Mouse (Mus musculus): Measurements from ENCODE around the gene Ptgs1. TPM values are rescaled to one million over a fixed set of nuclear protein-coding genes. Genes with fewer than 3 reads are reported as not detected.

Gene Ptgs1
- polyA plus RNA-seq, 1 experiment, result 0.74 TPM

- Histone ChIP-seq H3K4me1 (ENCODE audit: control insufficient read depth, insufficient read depth, low read length) (no peaks in the 10 kb centered on the region; the same call in none of the 2 replicates), H3K27ac (ENCODE audit: control insufficient read depth, insufficient read depth, low read depth, low read length) (no peak overlapping the region), H3K27me3 (ENCODE audit: control insufficient read depth, insufficient read depth, low read length) (no peaks in the 10 kb centered on the region), H3K36me3 (ENCODE audit: control insufficient read depth, insufficient read depth, low read length) (no peaks in the 10 kb centered on the region), H3K4me3 (ENCODE audit: control insufficient read depth, low read depth, low read length) (no peak overlapping the region)
- TF ChIP-seq CTCF (IDR thresholded peaks at IDR 0.05; ENCODE audit: control insufficient read depth, insufficient read depth, insufficient replicate concordance, low read depth, low read length) (no peak), POLR2A (IDR thresholded peaks at IDR 0.05; ENCODE audit: control insufficient read depth, low read depth, low read length) (no peak)
These were observed 33.2 kb upstream of the Ptgs1 start for GRCm38 (mm10) chr2:36197021-36197420.

GRCm38 (mm10) chr2:36197919-36198881 is 32.0 kb upstream of the Ptgs1 start:
- Histone ChIP-seq H3K36me3 (ENCODE audit: control insufficient read depth, insufficient read depth, low read length) (no peaks in the 10 kb centered on the region), H3K4me1 (ENCODE audit: control insufficient read depth, insufficient read depth, low read length) (no peaks in the 10 kb centered on the region; the same call in none of the 2 replicates), H3K27ac (ENCODE audit: control insufficient read depth, insufficient read depth, low read depth, low read length) (no peak overlapping the region), H3K4me3 (ENCODE audit: control insufficient read depth, low read depth, low read length) (no peak overlapping the region), H3K27me3 (ENCODE audit: control insufficient read depth, insufficient read depth, low read length) (no peaks in the 10 kb centered on the region)
- no peak for TF ChIP-seq POLR2A (IDR thresholded peaks at IDR 0.05; ENCODE audit: control insufficient read depth, low read depth, low read length)
- no peak for TF ChIP-seq CTCF (IDR thresholded peaks at IDR 0.05; ENCODE audit: control insufficient read depth, insufficient read depth, insufficient replicate concordance, low read depth, low read length)

- Histone ChIP-seq H3K27me3 (ENCODE audit: control insufficient read depth, insufficient read depth, low read length) (no peaks in the 10 kb centered on the region), H3K27ac (ENCODE audit: control insufficient read depth, insufficient read depth, low read depth, low read length) (no peak overlapping the region), H3K4me1 (ENCODE audit: control insufficient read depth, insufficient read depth, low read length) (peaks cover 3% of the 10 kb centered on the region), H3K36me3 (ENCODE audit: control insufficient read depth, insufficient read depth, low read length) (no peaks in the 10 kb centered on the region), H3K4me3 (ENCODE audit: control insufficient read depth, low read depth, low read length) (no peak overlapping the region)
- TF ChIP-seq POLR2A (IDR thresholded peaks at IDR 0.05; ENCODE audit: control insufficient read depth, low read depth, low read length), result no peak
- TF ChIP-seq CTCF (IDR thresholded peaks at IDR 0.05; ENCODE audit: control insufficient read depth, insufficient read depth, insufficient replicate concordance, low read depth, low read length), result no peak
These were observed 31.4 kb upstream of the Ptgs1 start for GRCm38 (mm10) chr2:36198882-36199262.

GRCm38 (mm10) chr2:36200813-36201212 is 29.4 kb upstream of the Ptgs1 start:
- H3K27ac ChIP-seq (ENCODE audit: control insufficient read depth, insufficient read depth, low read depth, low read length), result no peak overlapping the region
- no peak overlapping the region for H3K4me3 ChIP-seq (ENCODE audit: control insufficient read depth, low read depth, low read length)
- H3K27me3 ChIP-seq (ENCODE audit: control insufficient read depth, insufficient read depth, low read length), result no peaks in the 10 kb centered on the region
- H3K4me1 ChIP-seq (ENCODE audit: control insufficient read depth, insufficient read depth, low read length), result peaks cover 3% of the 10 kb centered on the region
- TF ChIP-seq CTCF (IDR thresholded peaks at IDR 0.05; ENCODE audit: control insufficient read depth, insufficient read depth, insufficient replicate concordance, low read depth, low read length), result no peak
- TF ChIP-seq POLR2A (IDR thresholded peaks at IDR 0.05; ENCODE audit: control insufficient read depth, low read depth, low read length), result no peak
- no peaks in the 10 kb centered on the region for H3K36me3 ChIP-seq (ENCODE audit: control insufficient read depth, insufficient read depth, low read length)

GRCm38 (mm10) chr2:36201756-36202610 is 28.2 kb upstream of the Ptgs1 start:
- Histone ChIP-seq H3K4me3 (ENCODE audit: control insufficient read depth, low read depth, low read length) (no peak overlapping the region), H3K36me3 (ENCODE audit: control insufficient read depth, insufficient read depth, low read length) (no peaks in the 10 kb centered on the region), H3K27me3 (ENCODE audit: control insufficient read depth, insufficient read depth, low read length) (no peaks in the 10 kb centered on the region), H3K27ac (ENCODE audit: control insufficient read depth, insufficient read depth, low read depth, low read length) (no peak overlapping the region), H3K4me1 (ENCODE audit: control insufficient read depth, insufficient read depth, low read length) (peaks cover 3% of the 10 kb centered on the region)
- TF ChIP-seq POLR2A (IDR thresholded peaks at IDR 0.05; ENCODE audit: control insufficient read depth, low read depth, low read length) (no peak), CTCF (IDR thresholded peaks at IDR 0.05; ENCODE audit: control insufficient read depth, insufficient read depth, insufficient replicate concordance, low read depth, low read length) (no peak)

- no peak overlapping the region for H3K27ac ChIP-seq (ENCODE audit: control insufficient read depth, insufficient read depth, low read depth, low read length)
- TF ChIP-seq POLR2A (IDR thresholded peaks at IDR 0.05; ENCODE audit: control insufficient read depth, low read depth, low read length) (no peak), CTCF (IDR thresholded peaks at IDR 0.05; ENCODE audit: control insufficient read depth, insufficient read depth, insufficient replicate concordance, low read depth, low read length) (no peak)
- H3K27me3 ChIP-seq (ENCODE audit: control insufficient read depth, insufficient read depth, low read length), result no peaks in the 10 kb centered on the region
- peaks cover 3% of the 10 kb centered on the region for H3K4me1 ChIP-seq (ENCODE audit: control insufficient read depth, insufficient read depth, low read length)
- no peak overlapping the region for H3K4me3 ChIP-seq (ENCODE audit: control insufficient read depth, low read depth, low read length)
- no peaks in the 10 kb centered on the region for H3K36me3 ChIP-seq (ENCODE audit: control insufficient read depth, insufficient read depth, low read length)
These were observed 27.7 kb upstream of the Ptgs1 start for GRCm38 (mm10) chr2:36202611-36202880.

All from testis, adult 2 months (tissue).